Mouse (Mus musculus): ENCODE measurements around the gene Nubp1.

GRCm38 (mm10) chr16:10441761-10442160, 30.0 kb downstream of the Nubp1 start:
- TF ChIP-seq CTCF (IDR thresholded peaks at IDR 0.05; ENCODE audit: extremely low read depth, insufficient read depth, insufficient read length, insufficient replicate concordance) (no peak), POLR2A (IDR thresholded peaks at IDR 0.05; ENCODE audit: low read depth, low read length) (no peak)
